Mouse (Mus musculus) myocyte (in vitro differentiated cells): ENCODE measurements around the gene Zbtb20.

ENCODE experiments used
- MYOD1 ChIP-seq, 3 experiments: IDR thresholded peaks; one replicate each; pipeline ENCODE4 v1.6.1; 2011; ENCODE audit warnings: control low read depth in 2 of 3, low read depth in 2 of 3, mild to moderate bottlenecking in 2 of 3, moderate library complexity in 1 of 3; ENCODE audit not compliant: insufficient read length in 2 of 3, control insufficient read depth in 1 of 3
- MYOG ChIP-seq, 3 experiments: IDR thresholded peaks; one replicate each; pipeline ENCODE4 v1.6.1; 2011; ENCODE audit warnings: control low read depth in 2 of 3, low read depth in 2 of 3, mild to moderate bottlenecking in 2 of 3; ENCODE audit not compliant: insufficient read length in 2 of 3, control insufficient read depth in 1 of 3, insufficient read depth in 1 of 3
- POLR2A ChIP-seq: IDR thresholded peaks from one replicate; pipeline ENCODE4 v1.6.1; 2011; ENCODE audit warnings: low read depth, mild to moderate bottlenecking, control low read depth, moderate library complexity; ENCODE audit not compliant: insufficient read length

- TF ChIP-seq MYOD1 (IDR thresholded peaks at IDR 0.05; ENCODE audit: control insufficient read depth in 1 of 3, insufficient read length in 2 of 3, low read depth in 2 of 3) (no peak), POLR2A (no peak), MYOG (IDR thresholded peaks at IDR 0.05; ENCODE audit: control insufficient read depth in 1 of 3, insufficient read depth in 1 of 3, insufficient read length in 2 of 3, low read depth in 2 of 3) (no peak)
Measured at GRCm38 (mm10) chr16:43253746-43254145, 378.1 kb downstream of the Zbtb20 start.
